Mouse (Mus musculus) liver, adult 2 months (tissue): ENCODE data around the gene Itgb4. TPM values are rescaled to one million over a fixed set of nuclear protein-coding genes. Genes with fewer than 3 reads are reported as not detected.
"Not testable (repeated sequence)": the region's sequence is repeated elsewhere in the genome, so short reads cannot be mapped to it uniquely, and the experiment has no call there.

Source experiments
- DNase-seq: peaks from one replicate; pipeline ENCODE4 v3.0.0-alpha.2; 2011; ENCODE audit warnings: low read depth, low spot score; ENCODE audit errors: extremely low read depth
- H3K27ac ChIP-seq: fragments of 200-500 bp; replicated peaks from 2 replicates; pipeline ENCODE4 v1.5.1; 2012; ENCODE audit warnings: low read depth, mild to moderate bottlenecking, control low read depth, inconsistent platforms, low read length; ENCODE audit not compliant: insufficient read depth
- H3K27me3 ChIP-seq: fragments of 200-500 bp; 2 replicates; pipeline ENCODE4 v1.6.1; 2012; ENCODE audit warnings: mild to moderate bottlenecking, moderate library complexity, low read length, inconsistent platforms; ENCODE audit not compliant: control insufficient read depth, insufficient read depth
- H3K36me3 ChIP-seq: fragments of 200-500 bp; 2 replicates; pipeline ENCODE4 v1.6.1; 2012; ENCODE audit warnings: low read length, inconsistent platforms; ENCODE audit not compliant: control insufficient read depth, insufficient read depth
- H3K4me1 ChIP-seq: fragments of 200-500 bp; 2 replicates; pipeline ENCODE4 v1.6.1; 2011; ENCODE audit warnings: low read length; ENCODE audit not compliant: control insufficient read depth, insufficient read depth
- H3K4me3 ChIP-seq: fragments of 200-500 bp; 2 replicates; pipeline ENCODE4 v1.5.1; 2011; ENCODE audit warnings: low read depth, mild to moderate bottlenecking, control low read depth, low read length, moderate library complexity; ENCODE audit not compliant: insufficient read depth
- H3K79me2 ChIP-seq: fragments of 200-500 bp; 2 replicates; pipeline ENCODE4 v1.6.1; 2012; ENCODE audit warnings: inconsistent platforms, mild to moderate bottlenecking, low read length, moderate library complexity; ENCODE audit not compliant: control insufficient read depth, insufficient read depth
- H3K9ac ChIP-seq: fragments of 200-500 bp; 2 replicates; pipeline ENCODE4 v1.6.1; 2012; ENCODE audit warnings: low read depth, mild to moderate bottlenecking, control low read depth, inconsistent platforms, low read length
- CTCF ChIP-seq: fragments of 200-500 bp; IDR thresholded peaks from 2 replicates; pipeline ENCODE4 v1.5.1; 2011; ENCODE audit warnings: low read depth, low read length, control low read depth
- POLR2A ChIP-seq: fragments of 200-500 bp; IDR thresholded peaks from 2 replicates; pipeline ENCODE4 v1.6.1; 2011; ENCODE audit warnings: low read length, control low read depth; ENCODE audit not compliant: insufficient read depth; ENCODE audit errors: extremely low read depth
- WGBS: fragments of 180-500 bp; shearing (Covaris S2); methylation state at CpG from one replicate; pipeline ENCODE4 v1.1.7; 2018; 5-methylcytosine and 5-hydroxymethylcytosine counted together
- polyA plus RNA-seq: library from polyadenylated mRNA; depleted of rRNA; stranded (reverse); fragments of >200 nt; gene quantifications from 2 replicates; pipeline ENCODE4 v1.2.3, GENCODE M21; 2012
- total RNA-seq: library from RNA; depleted of rRNA; stranded (reverse); fragments of >200 nt; gene quantifications from 2 replicates; pipeline ENCODE4 v1.2.3, GENCODE M21; 2014

Gene Itgb4
- total and polyA plus RNA-seq, 2 experiments = 0.18 to 0.65 TPM

DNA sequence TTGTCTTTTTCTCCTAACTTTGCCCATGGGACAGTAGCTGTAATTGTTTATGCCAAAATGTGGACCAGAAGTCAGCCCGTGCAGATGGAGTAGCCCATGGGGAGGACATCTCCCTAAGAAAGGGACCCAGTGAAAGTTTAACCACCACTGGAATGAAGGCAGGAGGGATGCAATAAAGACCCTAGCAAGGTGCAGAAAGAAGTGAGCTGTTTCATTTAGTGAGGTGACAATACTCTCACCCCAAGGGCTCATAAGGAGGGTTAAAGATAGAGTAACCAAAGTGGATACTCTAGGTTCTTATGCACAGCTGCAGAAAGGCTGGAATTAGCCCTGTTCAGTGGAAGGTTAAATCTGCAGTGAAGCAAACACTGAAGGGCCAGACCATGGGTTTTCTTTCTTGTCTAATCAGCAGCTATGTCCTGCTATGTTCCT is 44.9 kb downstream of the Itgb4 start:
- no peak overlapping the region for H3K9ac ChIP-seq
- H3K27me3 ChIP-seq = no peaks in the 10 kb centered on the region
- H3K4me1 ChIP-seq = peaks cover 2% of the 10 kb centered on the region; the same call in 1 of the 2 replicates
- TF ChIP-seq CTCF = no peak
- no peak for TF ChIP-seq POLR2A
- peaks cover 10% of the 10 kb centered on the region; the same call in 1 of the 2 replicates for H3K79me2 ChIP-seq
- H3K4me3 ChIP-seq = no peak overlapping the region
- H3K27ac ChIP-seq = no peak overlapping the region
- H3K36me3 ChIP-seq = peaks cover 13% of the 10 kb centered on the region
- DNase-seq = no peak
- 81% methylated on average over 1 of the region's 1 CpGs for WGBS

DNA sequence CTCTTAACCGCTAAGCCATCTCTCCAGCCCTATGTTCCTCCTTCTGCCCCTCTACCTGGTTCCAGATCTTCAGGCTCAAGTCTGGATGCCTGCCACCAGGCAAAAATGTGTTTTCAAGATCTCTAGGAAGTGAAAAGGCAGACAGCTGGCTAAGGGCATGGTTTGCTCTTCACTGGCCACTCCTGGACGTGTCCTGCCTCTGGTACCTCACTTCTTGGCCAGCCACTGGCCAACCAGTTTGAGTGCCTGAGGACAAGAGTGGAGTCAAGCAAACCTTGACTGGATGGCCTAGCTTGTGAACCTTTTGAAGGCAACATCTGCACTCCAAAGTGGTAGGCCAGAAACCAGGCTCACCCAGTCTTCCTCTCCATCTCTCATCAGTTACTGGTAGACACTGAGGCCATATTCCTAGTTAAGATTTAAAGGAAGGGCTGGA is 45.5 kb downstream of the Itgb4 start:
- Histone ChIP-seq H3K27me3 (no peaks in the 10 kb centered on the region), H3K36me3 (peaks cover 13% of the 10 kb centered on the region), H3K79me2 (peaks cover 10% of the 10 kb centered on the region; the same call in 1 of the 2 replicates), H3K4me1 (peaks cover 2% of the 10 kb centered on the region; the same call in 1 of the 2 replicates), H3K27ac (no peak overlapping the region), H3K9ac (no peak overlapping the region), H3K4me3 (no peak overlapping the region)
- TF ChIP-seq CTCF (no peak), POLR2A (no peak)
- WGBS = 80% methylated on average over 2 of the region's 2 CpGs
- no peak for DNase-seq

GRCm38 (mm10) chr11:116020519-116020922 is 46.0 kb downstream of the Itgb4 start:
- TF ChIP-seq POLR2A (no peak), CTCF (no peak; the same call in 1 of the 2 replicates)
- DNase-seq = no peak
- H3K27me3 ChIP-seq = no peaks in the 10 kb centered on the region
- H3K4me3 ChIP-seq = no peak overlapping the region
- 48% methylated on average over 1 of the region's 1 CpGs for WGBS
- no peaks in the 10 kb centered on the region for H3K4me1 ChIP-seq
- H3K79me2 ChIP-seq = peaks cover 10% of the 10 kb centered on the region; the same call in 1 of the 2 replicates
- no peak overlapping the region for H3K9ac ChIP-seq
- H3K27ac ChIP-seq = no peak overlapping the region
- peaks cover 13% of the 10 kb centered on the region for H3K36me3 ChIP-seq

GRCm38 (mm10) chr11:116021328-116022220 is 47.1 kb downstream of the Itgb4 start:
- WGBS = 65% methylated on average over 6 of the region's 6 CpGs
- TF ChIP-seq CTCF (no peak), POLR2A (no peak)
- Histone ChIP-seq H3K27me3 (no peaks in the 10 kb centered on the region), H3K27ac (no peak overlapping the region), H3K36me3 (peaks cover 13% of the 10 kb centered on the region), H3K9ac (no peak overlapping the region), H3K4me3 (no peak overlapping the region), H3K79me2 (peaks cover 10% of the 10 kb centered on the region; the same call in 1 of the 2 replicates), H3K4me1 (no peaks in the 10 kb centered on the region)
- DNase-seq = no peak

DNA sequence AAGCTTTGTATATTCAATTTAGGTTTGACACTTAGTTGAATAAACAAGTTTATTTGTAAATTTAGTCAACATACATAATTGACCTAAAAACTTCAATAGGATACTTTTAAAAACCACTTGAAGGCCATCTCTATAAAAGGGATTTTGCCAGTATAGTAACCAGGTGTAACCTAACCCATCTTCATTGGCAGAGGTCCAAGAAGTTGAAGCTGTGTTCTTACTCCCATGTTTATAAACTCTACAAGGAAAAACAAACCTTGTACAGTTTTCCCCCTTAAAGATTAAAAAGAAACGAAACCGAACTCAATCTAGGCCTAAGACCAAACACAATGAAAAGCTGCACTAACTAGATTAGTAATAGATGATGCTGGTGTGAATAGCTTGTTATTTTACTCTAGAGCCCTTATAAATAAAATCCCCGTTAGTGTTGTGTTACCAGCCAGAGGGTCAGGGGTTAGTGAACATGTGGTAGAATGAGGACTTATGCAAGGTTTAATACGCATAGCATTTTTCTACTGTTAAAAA is 47.8 kb downstream of the Itgb4 start:
- no peak for DNase-seq
- TF ChIP-seq POLR2A (no peak), CTCF (no peak)

GRCm38 (mm10) chr11:116023074-116023770 is 48.7 kb downstream of the Itgb4 start:
- H3K27ac ChIP-seq = peak overlapping the region; percentile 92
- H3K9ac ChIP-seq = peak overlapping the region; percentile 96
- H3K4me3 ChIP-seq = peak overlapping the region; percentile 67
- WGBS = under 1% methylated on average over 18 of the region's 18 CpGs
- peaks cover 13% of the 10 kb centered on the region for H3K36me3 ChIP-seq
- not testable (repeated sequence) for H3K4me1 ChIP-seq, DNase-seq, H3K79me2 ChIP-seq, H3K27me3 ChIP-seq

More for the DNA sequence above, 47.8 kb downstream of the Itgb4 start:
- H3K4me3 ChIP-seq = peak overlapping the region; percentile 14; the same call in 1 of the 2 replicates
- H3K36me3 ChIP-seq = peaks cover 13% of the 10 kb centered on the region
- H3K27me3 ChIP-seq = no peaks in the 10 kb centered on the region
- 0 out of 2 replicates have a peak, but pooled peaks cover 1% of the 10 kb centered on the region for H3K4me1 ChIP-seq
- WGBS = 32% methylated on average over 4 of the region's 4 CpGs
- H3K27ac ChIP-seq = no peak overlapping the region
- no peak overlapping the region for H3K9ac ChIP-seq
- H3K79me2 ChIP-seq = peaks cover 10% of the 10 kb centered on the region; the same call in 1 of the 2 replicates
